Mouse (Mus musculus) E14TG2a.4 (cell line): ENCODE measurements around the gene Krtap4-9.
"Not testable (repeated sequence)": the region's sequence is repeated elsewhere in the genome, so short reads cannot be mapped to it uniquely, and the experiment has no call there.

ENCODE experiments used
- CTCF ChIP-seq: conservative IDR thresholded peaks from 2 replicates; pipeline ENCODE4 v1.5.1; 2014; ENCODE audit warnings: low read length
- NANOG ChIP-seq: IDR thresholded peaks from 2 replicates; pipeline ENCODE4 v1.6.1; 2014; ENCODE audit warnings: borderline replicate concordance, low read length, mixed read lengths
- POU5F1 ChIP-seq: IDR thresholded peaks from 2 replicates; pipeline ENCODE4 v1.6.1; 2014; ENCODE audit warnings: low read length, borderline replicate concordance

- not testable (repeated sequence) for TF ChIP-seq CTCF, POU5F1, NANOG
Observed at GRCm38 (mm10) chr11:99798832-99799231, 13.8 kb downstream of the Krtap4-9 start, which contains the start of gene Gm11569.
